Mouse (Mus musculus): ENCODE data around the gene Spata3.

- TF ChIP-seq POLR2A (IDR thresholded peaks at IDR 0.05; ENCODE audit: extremely low read depth, insufficient read depth, low read length) = no peak
- TF ChIP-seq CTCF (IDR thresholded peaks at IDR 0.05; ENCODE audit: extremely low read depth, insufficient read depth, low read length) = no peak
These were observed 44.3 kb upstream of the Spata3 start for GRCm38 (mm10) chr1:85972341-85972740.

Measured in cortical plate, adult 2 months (tissue).